Mouse (Mus musculus) cerebellum, adult 2 months (tissue): ENCODE results near the gene Traf3ip2.

Experiments
- CTCF ChIP-seq: fragments of 200-500 bp; IDR thresholded peaks from 2 replicates; pipeline ENCODE4 v1.5.1; 2011; ENCODE audit warnings: low read depth, mild to moderate bottlenecking, control low read depth, low read length, moderate library complexity, borderline replicate concordance; ENCODE audit not compliant: insufficient read depth
- POLR2A ChIP-seq: fragments of 200-500 bp; IDR thresholded peaks from 2 replicates; pipeline ENCODE4 v1.6.1; 2011; ENCODE audit warnings: low read length, control low read depth, borderline replicate concordance; ENCODE audit not compliant: insufficient read depth

DNA sequence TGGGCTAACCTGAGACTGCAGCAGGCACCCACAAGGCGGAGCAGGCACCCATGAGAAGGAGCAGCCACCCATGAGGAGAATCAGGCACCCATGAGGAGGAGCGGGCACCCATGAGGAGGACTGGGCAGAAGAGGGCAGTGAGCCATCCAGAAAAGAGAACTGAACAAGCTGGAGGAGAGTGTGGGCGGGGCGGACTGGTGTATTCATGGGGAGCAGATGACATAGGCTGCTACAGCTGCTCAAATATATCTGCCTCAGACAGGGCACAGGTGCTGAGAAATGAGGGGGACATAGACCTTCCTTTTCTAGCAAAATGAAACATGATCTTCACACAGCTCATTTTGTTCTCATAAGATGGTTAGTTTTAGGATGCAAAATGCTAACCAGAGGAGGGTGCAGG lies 74.1 kb downstream of the Traf3ip2 start:
- TF ChIP-seq POLR2A: no peak
- TF ChIP-seq CTCF: no peak
